18 mouse cellular contexts compared by ENCODE assay signal in genomic region chr11:8572762-8573161, GRCm38 (mm10).
DNase-seq lines count a peak whose midpoint lies in the region; ATAC-seq and TF ChIP-seq lines count a peak whose summit lies in the region.
"Had no signal": no experiment of that assay in that cellular context is flagged by ENCODE, and none has a peak within 500 bp of the region (broad histone marks: within the 10 kb centered on the region; RNA-seq: fewer than 3 reads in every experiment).

No protein-coding gene starts in this region.

- peaks cover 50% of the 10 kb centered on the region for H3K4me1 ChIP-seq in kidney, embryonic 16.5 days (ENCODE audit: insufficient read depth, low read length)
- H3K4me1 ChIP-seq in intestine, postnatal 0 days (replicated peaks; ENCODE audit: control insufficient read depth, insufficient read depth, low read length) = peaks cover 12% of the 10 kb centered on the region; the same call in 1 of the 2 replicates

- H3K9ac ChIP-seq in kidney, embryonic 16.5 days (replicated peaks; ENCODE audit: low read length) = no peak overlapping the region
- no peak overlapping the region for H3K9ac ChIP-seq in intestine, postnatal 0 days (ENCODE audit: low read depth, low read length)
- H3K9ac ChIP-seq: heart, embryonic 13.5 days; hindbrain, embryonic 14.5 days; liver, embryonic 14.5 days; midbrain, embryonic 12.5 days; neural tube, embryonic 12.5 days had no signal

- no peaks in the 10 kb centered on the region for H3K9me3 ChIP-seq in kidney, embryonic 16.5 days (ENCODE audit: low read length)
- no peaks in the 10 kb centered on the region for H3K9me3 ChIP-seq in intestine, postnatal 0 days (ENCODE audit: control insufficient read depth)
- H3K9me3 ChIP-seq: heart, embryonic 13.5 days; midbrain, embryonic 12.5 days; neural tube, embryonic 12.5 days had no signal

- 76% methylated on average over 7 of the region's 7 CpGs for WGBS in kidney, embryonic 16.5 days
- 53% methylated on average over 7 of the region's 7 CpGs for WGBS in intestine, postnatal 0 days

- no peaks in the 10 kb centered on the region for H3K27me3 ChIP-seq in kidney, embryonic 16.5 days (ENCODE audit: insufficient read depth, low read length)
- H3K27me3 ChIP-seq in intestine, postnatal 0 days (replicated peaks; ENCODE audit: control insufficient read depth, insufficient read depth, low read length) = no peaks in the 10 kb centered on the region
- H3K27me3 ChIP-seq: heart, embryonic 13.5 days; midbrain, embryonic 12.5 days; neural tube, embryonic 12.5 days had no signal

- no peak for ATAC-seq in kidney, embryonic 16.5 days (ENCODE audit: low FRiP score, low TSS enrichment)
- peak; percentile 88 for ATAC-seq in intestine, postnatal 0 days

- H3K4me3 ChIP-seq in kidney, embryonic 16.5 days (ENCODE audit: low read length) = no peak overlapping the region
- H3K4me3 ChIP-seq in intestine, postnatal 0 days (ENCODE audit: low read depth, low read length) = no peak overlapping the region
- H3K4me3 ChIP-seq: gastrocnemius, adult 2 months; heart, embryonic 13.5 days; midbrain, embryonic 12.5 days; neural tube, embryonic 12.5 days had no signal

- H3K4me2 ChIP-seq in kidney, embryonic 16.5 days (replicated peaks; ENCODE audit: low read depth, low read length) = no peak overlapping the region
- H3K4me2 ChIP-seq in intestine, postnatal 0 days (replicated peaks; ENCODE audit: low read depth) = no peak overlapping the region
- H3K4me2 ChIP-seq: heart, embryonic 13.5 days; hindbrain, embryonic 14.5 days; midbrain, embryonic 12.5 days; neural tube, embryonic 12.5 days had no signal

- TF ChIP-seq CTCF in intestine, postnatal 0 days (IDR thresholded peaks at IDR 0.05; ENCODE audit: low read depth) = no peak

- no peak for DNase-seq in kidney, postnatal 10 days
- DNase-seq in thymus, postnatal 4 days = peak; percentile 34
- no peak for DNase-seq in thymus, postnatal 25 days
- no peak for DNase-seq in urinary bladder, adult 2 months (ENCODE audit: low spot score)
- DNase-seq in Muller cell, postnatal 12 days (ENCODE audit: inconsistent ontology term) = no peak
- DNase-seq: adrenal gland, postnatal 36 days; cerebellum, adult 2 months; gastrocnemius, adult 2 months; kidney, adult 18-20 months; thymus, adult 2 months had no signal

- H3K27ac ChIP-seq in kidney, embryonic 16.5 days (ENCODE audit: low read length) = peak overlapping the region; percentile 2; the same call in 1 of the 2 replicates
- peak overlapping the region; percentile 47; the same call in 1 of the 2 replicates for H3K27ac ChIP-seq in intestine, postnatal 0 days (ENCODE audit: low read depth, low read length)
- H3K27ac ChIP-seq: gastrocnemius, adult 2 months; heart, embryonic 13.5 days; hindbrain, embryonic 14.5 days; liver, embryonic 14.5 days; macrophage; midbrain, embryonic 12.5 days; neural tube, embryonic 12.5 days had no signal

- H3K36me3 ChIP-seq in kidney, embryonic 16.5 days (ENCODE audit: insufficient read depth, low read length) = no peaks in the 10 kb centered on the region
- peaks cover 11% of the 10 kb centered on the region; the same call in 1 of the 2 replicates for H3K36me3 ChIP-seq in intestine, postnatal 0 days (ENCODE audit: control insufficient read depth, insufficient read depth)
- H3K36me3 ChIP-seq: heart, embryonic 13.5 days; midbrain, embryonic 12.5 days; neural tube, embryonic 12.5 days had no signal
